Mouse (Mus musculus) forebrain, embryonic 11.5 days (tissue): ENCODE measurements at regions not wholly inside any gene's neighbourhood (a gene's known extent, or its start where the extent isn't known, plus 50 kb on each side); places are given as distances from the start of the nearest gene placed in this dataset.
A peak's percentile ranks its signal among the peaks of the same experiment; 100 is the strongest.

Experiments used
- ATAC-seq: fragments of 200-750 bp; cut with Nextera tagmentation; replicated peaks from 2 replicates; pipeline ENCODE4 v1.8.0; 2017; ENCODE audit warnings: moderate TSS enrichment; ENCODE audit not compliant: low FRiP score
- DNase-seq: peaks from one replicate; pipeline ENCODE4 v3.0.0-alpha.2; 2017; ENCODE audit warnings: low spot score
- H3K27ac ChIP-seq: fragments of 300-500 bp; sonication (generic); 2 replicates; pipeline ENCODE4 v1.5.1; 2014; ENCODE audit warnings: low read depth, low read length
- H3K27me3 ChIP-seq: fragments of 300-500 bp; sonication (generic); 2 replicates; pipeline ENCODE4 v1.6.1; 2014; ENCODE audit warnings: mild to moderate bottlenecking, low read length, mixed read lengths; ENCODE audit not compliant: control insufficient read depth, insufficient read depth
- H3K36me3 ChIP-seq: fragments of 300-500 bp; sonication (generic); 2 replicates; pipeline ENCODE4 v1.6.1; 2014; ENCODE audit warnings: mild to moderate bottlenecking, low read length, moderate library complexity, mixed read lengths; ENCODE audit not compliant: control insufficient read depth, insufficient read depth
- H3K4me1 ChIP-seq: fragments of 300-500 bp; sonication (generic); replicated peaks from 2 replicates; pipeline ENCODE4 v1.6.1; 2014; ENCODE audit warnings: low read length, mixed read lengths; ENCODE audit not compliant: control insufficient read depth, insufficient read depth
- H3K4me2 ChIP-seq: fragments of 300-500 bp; sonication (generic); 2 replicates; pipeline ENCODE4 v1.6.1; 2014; ENCODE audit warnings: low read depth, mild to moderate bottlenecking, low read length, moderate library complexity, mixed read lengths; ENCODE audit not compliant: severe bottlenecking
- H3K4me3 ChIP-seq: fragments of 300-500 bp; sonication (generic); 2 replicates; pipeline ENCODE4 v1.5.1; 2014; ENCODE audit warnings: low read depth, low read length
- H3K9ac ChIP-seq: fragments of 300-500 bp; sonication (generic); 2 replicates; pipeline ENCODE4 v1.6.1; 2014; ENCODE audit warnings: low read length
- H3K9me3 ChIP-seq: fragments of 300-500 bp; sonication (generic); 2 replicates; pipeline ENCODE4 v1.6.1; 2016; ENCODE audit warnings: low read length, mixed read lengths; ENCODE audit not compliant: control insufficient read depth
- WGBS: fragments of 180-500 bp; shearing (Covaris S2); extraction: QIAGEN DNeasy Blood & Tissue Kit; methylation state at CpG from one replicate; pipeline ENCODE4 v1.1.7; 2014; 5-methylcytosine and 5-hydroxymethylcytosine counted together

- DNase-seq (no peak), ATAC-seq (no peak)
- Histone ChIP-seq H3K4me3 (no peak overlapping the region), H3K9ac (peak overlapping the region; percentile 41), H3K9me3 (no peaks in the 10 kb centered on the region), H3K36me3 (no peaks in the 10 kb centered on the region; the same call in 1 of the 2 replicates), H3K4me1 (peaks cover 83% of the 10 kb centered on the region), H3K27ac (peak overlapping the region; percentile 99), H3K4me2 (no peak overlapping the region), H3K27me3 (peaks cover 2% of the 10 kb centered on the region; the same call in 1 of the 2 replicates)
- WGBS: 90% methylated on average over 3 of the region's 3 CpGs
Observed at GRCm38 (mm10) chr7:79522046-79522445, 55.9 kb upstream of the Polg start.

DNA sequence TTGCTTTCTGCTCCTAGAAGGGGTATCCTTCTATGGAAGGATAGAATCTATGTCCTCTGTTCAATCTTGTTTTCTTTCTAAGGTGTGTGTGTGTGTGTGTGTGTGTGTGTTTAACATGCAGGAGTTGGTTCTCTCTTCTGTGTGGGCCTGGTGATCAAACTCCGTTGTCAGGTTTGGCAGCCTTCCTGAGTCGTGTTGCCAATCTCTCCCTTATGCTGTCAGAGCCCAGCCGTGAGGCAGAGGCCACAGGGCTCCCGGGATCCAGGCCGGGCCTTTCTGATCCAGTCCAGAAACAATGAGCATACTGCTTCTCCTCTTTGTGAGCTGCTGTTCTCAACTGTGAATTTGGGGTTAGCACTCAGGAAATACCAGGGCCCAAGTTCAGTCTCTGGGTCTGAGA, 55.1 kb upstream of the Polg start:
- peak overlapping the region; percentile 99 for H3K27ac ChIP-seq
- peak; percentile 59 for DNase-seq
- no peaks in the 10 kb centered on the region; the same call in 1 of the 2 replicates for H3K36me3 ChIP-seq
- ATAC-seq: no peak
- peaks cover 81% of the 10 kb centered on the region for H3K4me1 ChIP-seq
- H3K9ac ChIP-seq: peak overlapping the region; percentile 5; the same call in 1 of the 2 replicates
- H3K4me2 ChIP-seq: no peak overlapping the region
- WGBS: 28% methylated on average over 5 of the region's 5 CpGs
- H3K9me3 ChIP-seq: no peaks in the 10 kb centered on the region
- H3K4me3 ChIP-seq: no peak overlapping the region
- peaks cover 2% of the 10 kb centered on the region; the same call in 1 of the 2 replicates for H3K27me3 ChIP-seq

DNA sequence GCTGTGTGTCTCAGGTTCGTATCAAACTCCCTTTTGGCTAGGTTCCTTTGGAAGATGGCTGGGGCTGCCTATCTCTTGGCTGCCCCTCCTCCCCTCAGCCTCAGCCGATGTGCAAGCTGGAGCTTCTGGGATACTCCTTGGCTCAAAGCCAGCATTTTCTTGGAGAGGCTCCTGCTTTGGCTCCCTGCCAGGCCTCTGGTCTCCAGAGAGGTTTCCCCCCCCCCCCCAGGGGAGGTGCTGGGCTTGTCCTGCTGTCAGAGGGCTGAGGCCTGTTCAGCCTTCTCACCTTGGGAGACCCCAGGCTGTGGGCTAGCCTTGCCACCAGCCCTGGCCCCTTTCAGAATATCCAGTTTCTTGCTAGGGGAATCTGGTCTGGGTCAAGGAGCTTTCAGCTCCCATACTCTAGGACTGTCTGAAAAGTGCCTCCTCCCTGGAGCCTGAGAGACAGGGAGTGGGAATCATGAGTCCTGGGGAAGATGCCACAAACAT, 54.1 kb upstream of the Polg start:
- ATAC-seq (peak; percentile 20), DNase-seq (peak; percentile 84)
- peaks cover 4% of the 10 kb centered on the region; the same call in 1 of the 2 replicates for H3K27me3 ChIP-seq
- no peak overlapping the region for H3K4me3 ChIP-seq
- peaks cover 81% of the 10 kb centered on the region for H3K4me1 ChIP-seq
- H3K27ac ChIP-seq: peak overlapping the region; percentile 99
- H3K9me3 ChIP-seq: no peaks in the 10 kb centered on the region
- peak overlapping the region; percentile 1 for H3K9ac ChIP-seq
- 28% methylated on average over 2 of the region's 2 CpGs for WGBS
- no peaks in the 10 kb centered on the region; the same call in 1 of the 2 replicates for H3K36me3 ChIP-seq
- no peak overlapping the region for H3K4me2 ChIP-seq

GRCm38 (mm10) chr7:79518928-79519327, 52.8 kb upstream of the Polg start:
- DNase-seq: peak; percentile 64
- H3K4me3 ChIP-seq: no peak overlapping the region

DNA sequence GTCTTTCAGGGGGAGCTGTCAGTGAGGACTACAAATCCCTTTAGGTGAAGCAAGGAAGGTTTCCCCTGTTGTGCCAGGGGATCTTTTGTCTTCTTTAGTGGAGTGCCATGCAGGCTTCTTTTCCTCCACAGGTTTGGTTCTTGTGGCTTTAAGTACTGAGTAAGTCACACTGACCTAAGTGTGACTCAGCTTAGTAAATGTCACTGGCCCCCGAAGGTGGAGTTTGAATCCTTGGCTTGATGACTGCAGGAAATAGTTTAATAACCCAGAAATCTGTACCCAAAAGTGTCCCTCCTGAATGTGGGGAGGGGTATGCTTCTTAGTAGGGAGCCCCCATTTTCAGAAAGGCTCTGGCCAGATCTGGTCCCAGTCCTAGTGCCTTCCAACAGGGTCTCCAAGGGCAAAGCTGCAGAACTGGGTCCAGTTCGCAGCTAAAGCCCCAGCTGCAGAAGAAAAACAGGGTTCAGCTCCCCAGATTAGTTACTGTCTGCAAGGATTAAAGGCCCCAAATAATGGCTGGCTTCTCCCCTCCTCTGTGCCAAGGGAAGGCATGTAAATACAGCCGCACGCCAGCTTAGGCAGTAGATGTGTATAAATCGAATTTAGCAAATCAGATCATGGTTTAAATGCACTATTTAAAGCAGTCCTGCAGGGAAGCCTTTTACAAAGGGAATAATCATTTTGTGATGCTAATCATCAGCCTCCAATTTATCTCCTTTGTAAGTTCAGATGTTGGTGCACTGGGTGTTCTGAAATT, 51.6 kb upstream of the Polg start:
- WGBS: 26% methylated on average over 5 of the region's 5 CpGs
- Histone ChIP-seq H3K4me3 (peak overlapping the region; percentile 5; the same call in 1 of the 2 replicates), H3K9ac (peak overlapping the region; percentile 85), H3K9me3 (no peaks in the 10 kb centered on the region), H3K27ac (peak overlapping the region; percentile 99), H3K4me1 (peaks cover 76% of the 10 kb centered on the region), H3K4me2 (peak overlapping the region; percentile 29), H3K36me3 (no peaks in the 10 kb centered on the region; the same call in 1 of the 2 replicates), H3K27me3 (peaks cover 6% of the 10 kb centered on the region; the same call in 1 of the 2 replicates)
- DNase-seq (peak; percentile 51), ATAC-seq (no peak)

More at GRCm38 (mm10) chr7:79518928-79519327, 52.8 kb upstream of the Polg start:
- H3K27me3 ChIP-seq: peaks cover 4% of the 10 kb centered on the region; the same call in 1 of the 2 replicates
- H3K9ac ChIP-seq: peak overlapping the region; percentile 85; the same call in 1 of the 2 replicates
- H3K9me3 ChIP-seq: no peaks in the 10 kb centered on the region
- peak overlapping the region; percentile 99 for H3K27ac ChIP-seq
- 31% methylated on average over 7 of the region's 7 CpGs for WGBS
- H3K4me1 ChIP-seq: peaks cover 80% of the 10 kb centered on the region
- H3K4me2 ChIP-seq: peak overlapping the region; percentile 29; the same call in 1 of the 2 replicates
- ATAC-seq: 0 out of 2 replicates have a peak, but pooled peaks have one; percentile 9
- H3K36me3 ChIP-seq: no peaks in the 10 kb centered on the region; the same call in 1 of the 2 replicates

- Histone ChIP-seq H3K9me3 (no peaks in the 10 kb centered on the region), H3K9ac (peak overlapping the region; percentile 85), H3K36me3 (no peaks in the 10 kb centered on the region), H3K27me3 (peaks cover 6% of the 10 kb centered on the region; the same call in 1 of the 2 replicates), H3K4me1 (peaks cover 73% of the 10 kb centered on the region), H3K4me2 (peak overlapping the region; percentile 67; the same call in 1 of the 2 replicates), H3K27ac (peak overlapping the region; percentile 99), H3K4me3 (no peak overlapping the region)
- 66% methylated on average over 4 of the region's 4 CpGs for WGBS
- DNase-seq (peak; percentile 60), ATAC-seq (no peak)
Observed at GRCm38 (mm10) chr7:79516287-79516686, 50.1 kb upstream of the Polg start.
